Mouse (Mus musculus) spleen, adult 2 months (tissue): Measurements from ENCODE around the gene Got1. TPM values are rescaled to one million over a fixed set of nuclear protein-coding genes. Genes with fewer than 3 reads are reported as not detected.

Source experiments
- DNase-seq, 2 experiments: peaks; one replicate each; pipeline versions ENCODE4 v3.0.0 to v3.0.0-alpha.2; 2012 to 2021; ENCODE audit warnings: low spot score in 2 of 2, low read depth in 1 of 2
- H3K27ac ChIP-seq: fragments of 200-500 bp; 2 replicates; pipeline ENCODE4 v1.5.1; 2012; ENCODE audit warnings: low read length, inconsistent platforms; ENCODE audit not compliant: insufficient read depth
- H3K27me3 ChIP-seq: fragments of 200-500 bp; 2 replicates; pipeline ENCODE4 v1.6.1; 2012; ENCODE audit warnings: mild to moderate bottlenecking, moderate library complexity, low read length, inconsistent platforms; ENCODE audit not compliant: control insufficient read depth, insufficient read depth
- H3K36me3 ChIP-seq: fragments of 200-500 bp; 2 replicates; pipeline ENCODE4 v1.6.1; 2012; ENCODE audit warnings: mild to moderate bottlenecking, low read length, inconsistent platforms; ENCODE audit not compliant: control insufficient read depth, insufficient read depth
- H3K4me1 ChIP-seq: fragments of 200-500 bp; 2 replicates; pipeline ENCODE4 v1.6.1; 2011; ENCODE audit warnings: inconsistent platforms; ENCODE audit not compliant: control insufficient read depth, insufficient read depth, insufficient read length
- H3K4me3 ChIP-seq: fragments of 200-500 bp; 2 replicates; pipeline ENCODE4 v1.5.1; 2011; ENCODE audit warnings: mild to moderate bottlenecking, inconsistent platforms; ENCODE audit not compliant: insufficient read depth, insufficient read length; ENCODE audit errors: extremely low read depth
- CTCF ChIP-seq: fragments of 200-500 bp; IDR thresholded peaks from 2 replicates; pipeline ENCODE4 v1.5.1; 2011; ENCODE audit warnings: mild to moderate bottlenecking, inconsistent platforms; ENCODE audit not compliant: insufficient read depth, insufficient read length, insufficient replicate concordance; ENCODE audit errors: extremely low read depth
- POLR2A ChIP-seq: fragments of 200-500 bp; IDR thresholded peaks from 2 replicates; pipeline ENCODE4 v1.6.1; 2011; ENCODE audit warnings: low read depth, low read length, inconsistent platforms
- WGBS: fragments of 180-500 bp; shearing (Covaris S2); methylation state at CpG from one replicate; pipeline ENCODE4 v1.1.7; 2018; 5-methylcytosine and 5-hydroxymethylcytosine counted together
- polyA plus RNA-seq: library from polyadenylated mRNA; depleted of rRNA; stranded (reverse); fragments of >200 nt; gene quantifications from 2 replicates; pipeline ENCODE4 v1.2.3, GENCODE M21; 2012; rRNA removed

The Got1 gene
- polyA plus RNA-seq, 1 experiment = 14.0 TPM

- TF ChIP-seq CTCF (no peak), POLR2A (no peak)
- no peak for DNase-seq
- no peaks in the 10 kb centered on the region for H3K27me3 ChIP-seq
- no peak overlapping the region for H3K4me3 ChIP-seq
- H3K36me3 ChIP-seq = no peaks in the 10 kb centered on the region
- no peak overlapping the region for H3K27ac ChIP-seq
- WGBS = 86% methylated on average over 7 of the region's 7 CpGs
- no peaks in the 10 kb centered on the region for H3K4me1 ChIP-seq
Measured at GRCm38 (mm10) chr19:43463546-43464293, 60.7 kb downstream of the Got1 start.

- H3K4me3 ChIP-seq = no peak overlapping the region
- TF ChIP-seq POLR2A (no peak), CTCF (no peak)
- H3K4me1 ChIP-seq = no peaks in the 10 kb centered on the region
- H3K36me3 ChIP-seq = no peaks in the 10 kb centered on the region
- no peak overlapping the region for H3K27ac ChIP-seq
- no peak for DNase-seq
- no peaks in the 10 kb centered on the region for H3K27me3 ChIP-seq
- WGBS = 93% methylated on average over 3 of the region's 3 CpGs
Measured at GRCm38 (mm10) chr19:43462141-43462540, 62.3 kb downstream of the Got1 start.

DNA sequence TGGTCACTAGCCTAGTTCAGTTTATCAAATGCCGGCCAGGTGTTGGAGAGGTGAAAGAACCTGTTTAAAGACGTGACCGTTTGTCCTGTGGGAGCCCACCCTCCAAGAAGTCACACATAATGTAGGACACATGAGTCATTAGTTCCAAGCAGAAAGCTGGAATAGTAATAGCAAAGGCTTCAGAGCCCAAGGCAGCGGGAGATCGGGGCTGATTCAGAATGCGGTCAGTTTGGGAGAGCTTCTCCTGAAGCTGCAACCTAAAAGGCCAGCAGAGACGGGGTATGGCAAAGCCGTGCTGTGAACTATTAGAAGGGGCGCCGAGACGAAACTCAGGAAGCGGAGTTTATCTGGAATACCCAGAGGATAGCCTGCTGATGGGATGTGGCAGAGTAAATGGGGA lies 63.9 kb downstream of the Got1 start:
- TF ChIP-seq CTCF (no peak), POLR2A (no peak)
- H3K27ac ChIP-seq = no peak overlapping the region
- no peaks in the 10 kb centered on the region for H3K27me3 ChIP-seq
- WGBS = 93% methylated on average over 12 of the region's 12 CpGs
- no peak overlapping the region for H3K4me3 ChIP-seq
- no peaks in the 10 kb centered on the region for H3K36me3 ChIP-seq
- H3K4me1 ChIP-seq = no peaks in the 10 kb centered on the region
- DNase-seq = no peak

DNA sequence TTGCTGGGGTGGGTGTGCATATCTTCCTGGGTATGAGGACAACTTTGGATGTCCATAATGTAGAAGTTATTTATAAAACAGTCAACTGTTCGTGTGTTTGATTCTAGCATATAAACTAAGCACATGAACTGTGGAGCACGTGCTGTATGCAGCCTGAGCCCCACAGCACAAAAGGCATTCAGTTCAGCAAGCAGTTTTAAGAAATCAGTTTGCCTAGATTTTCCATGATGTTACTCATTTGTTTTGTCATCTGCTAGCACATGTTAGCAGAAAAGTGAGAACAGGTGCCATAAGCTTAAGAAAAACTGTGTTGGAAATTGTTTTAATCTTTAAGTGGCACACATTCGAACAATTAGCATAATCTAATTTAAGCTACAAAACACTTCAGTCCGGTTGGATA lies 64.5 kb downstream of the Got1 start:
- no peaks in the 10 kb centered on the region for H3K27me3 ChIP-seq
- 62% methylated on average over 4 of the region's 4 CpGs for WGBS
- TF ChIP-seq CTCF (no peak), POLR2A (no peak)
- no peak overlapping the region for H3K27ac ChIP-seq
- no peaks in the 10 kb centered on the region for H3K4me1 ChIP-seq
- no peak overlapping the region for H3K4me3 ChIP-seq
- no peaks in the 10 kb centered on the region for H3K36me3 ChIP-seq
- no peak for DNase-seq

DNA sequence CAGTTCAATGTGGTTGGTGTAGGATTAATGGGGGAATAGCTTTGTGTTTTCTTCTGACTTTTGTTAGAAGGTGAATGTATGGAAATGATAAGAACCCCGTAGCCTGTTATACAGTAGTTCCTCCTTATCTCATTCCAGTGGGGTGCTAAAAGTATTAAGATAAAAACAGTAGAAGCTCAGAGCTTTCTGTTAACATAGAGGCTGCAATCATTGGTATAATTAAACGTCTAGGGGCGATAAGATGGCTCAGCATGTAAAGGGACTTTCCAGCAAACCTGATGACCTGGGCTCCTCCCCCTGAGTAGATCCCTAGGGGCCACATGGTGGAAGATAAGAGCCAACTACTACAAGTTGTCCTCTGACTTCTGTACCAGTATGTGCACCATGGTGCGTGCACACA lies 71.4 kb downstream of the Got1 start:
- Histone ChIP-seq H3K36me3 (no peaks in the 10 kb centered on the region), H3K4me1 (no peaks in the 10 kb centered on the region), H3K27ac (no peak overlapping the region), H3K27me3 (no peaks in the 10 kb centered on the region), H3K4me3 (no peak overlapping the region)
- DNase-seq = no peak
- TF ChIP-seq CTCF = no peak
- no peak for TF ChIP-seq POLR2A
- 79% methylated on average over 4 of the region's 4 CpGs for WGBS

DNA sequence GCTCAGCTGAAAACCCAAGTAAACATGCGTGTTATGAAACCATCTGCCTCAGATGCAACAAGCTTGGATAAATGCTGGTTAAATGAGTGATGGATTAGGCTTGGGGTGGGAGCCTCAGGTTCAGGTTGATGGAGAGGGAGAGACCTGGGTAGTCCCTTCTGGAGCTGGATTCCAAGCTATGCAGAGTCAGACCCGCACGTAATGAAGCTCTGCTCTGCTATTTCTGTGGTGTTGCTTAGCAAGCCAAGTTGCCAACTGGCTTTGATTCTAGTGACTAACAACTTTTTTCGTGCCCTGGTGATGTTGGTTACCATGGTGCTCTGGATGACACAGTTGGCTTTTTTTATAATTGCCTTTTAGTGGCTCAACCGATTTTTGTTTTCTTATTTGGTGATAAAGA lies 72.2 kb downstream of the Got1 start:
- H3K27ac ChIP-seq = no peak overlapping the region
- no peak for TF ChIP-seq POLR2A
- no peak for TF ChIP-seq CTCF
- no peak overlapping the region for H3K4me3 ChIP-seq
- DNase-seq = no peak
- H3K36me3 ChIP-seq = no peaks in the 10 kb centered on the region
- WGBS = 86% methylated on average over 5 of the region's 5 CpGs
- no peaks in the 10 kb centered on the region for H3K4me1 ChIP-seq
- no peaks in the 10 kb centered on the region for H3K27me3 ChIP-seq

DNA sequence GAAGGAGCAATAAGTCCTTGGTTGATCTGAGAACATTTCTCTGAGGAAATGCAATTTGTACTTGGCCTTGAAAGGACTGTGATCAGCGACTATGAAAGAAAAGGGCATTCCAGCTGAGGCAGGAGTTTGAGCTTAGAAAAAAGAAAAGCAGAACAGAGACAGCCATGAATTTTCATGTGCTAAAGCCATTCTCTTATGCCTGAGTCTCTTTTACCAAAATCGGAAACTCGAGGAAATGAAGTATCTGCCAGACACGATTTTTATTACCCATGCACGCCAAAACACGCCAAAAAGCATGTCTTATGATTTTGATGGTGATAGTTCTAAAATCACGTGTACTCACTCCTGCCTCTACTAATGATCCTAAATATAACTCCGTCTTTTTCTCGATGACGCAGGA lies 72.8 kb downstream of the Got1 start:
- Histone ChIP-seq H3K27ac (no peak overlapping the region), H3K36me3 (no peaks in the 10 kb centered on the region), H3K4me1 (no peaks in the 10 kb centered on the region), H3K4me3 (no peak overlapping the region), H3K27me3 (no peaks in the 10 kb centered on the region)
- DNase-seq = no peak
- TF ChIP-seq POLR2A = no peak
- WGBS = 87% methylated on average over 10 of the region's 10 CpGs

Other genes starting within 250 kb of the Got1 start
- 0.04 TPM in 1 of 2 replicates, not detected in the other for gene Hpse2, start 136.2 kb downstream of the Got1 start, polyA plus RNA-seq
- 0.06 and 0.12 TPM in 2 replicates for gene Cnnm1, start 84.2 kb downstream of the Got1 start, polyA plus RNA-seq
- gene Nkx2-3, start 87.7 kb upstream of the Got1 start, polyA plus RNA-seq = 7.4 and 11.6 TPM in 2 replicates
- 56.4 and 76.9 TPM in 2 replicates for gene Slc25a28, start 150.3 kb upstream of the Got1 start, polyA plus RNA-seq
- 3.5 and 4.6 TPM in 2 replicates for gene Entpd7, start 165.1 kb upstream of the Got1 start, polyA plus RNA-seq
- 3.4 and 5.2 TPM in 2 replicates for gene Cutc, start 228.4 kb upstream of the Got1 start, polyA plus RNA-seq
- gene Cox15, start 228.4 kb upstream of the Got1 start, polyA plus RNA-seq = 7.4 and 8.0 TPM in 2 replicates